Mouse (Mus musculus): ENCODE data around the gene Unc93a2. TPM values are rescaled to one million over a fixed set of nuclear protein-coding genes. Genes with fewer than 3 reads are reported as not detected.
"Not testable (repeated sequence)": the region's sequence is repeated elsewhere in the genome, so short reads cannot be mapped to it uniquely, and the experiment has no call there.

Unc93a2 gene
- polyA plus RNA-seq, 1 experiment from 2014 or later, result not detected

- H3K4me1 ChIP-seq (ENCODE audit: control insufficient read depth, insufficient read depth, low read length); H3K36me3 ChIP-seq (ENCODE audit: control insufficient read depth, insufficient read depth, low read length); H3K27ac ChIP-seq (ENCODE audit: low read depth, low read length); H3K4me3 ChIP-seq (ENCODE audit: low read depth, low read length); H3K9me3 ChIP-seq (ENCODE audit: control insufficient read depth, low read length); H3K27me3 ChIP-seq (ENCODE audit: control insufficient read depth, insufficient read depth, low read length); H3K9ac ChIP-seq (ENCODE audit: low read length); ATAC-seq (ENCODE audit: insufficient read depth, low FRiP score, low TSS enrichment); DNase-seq (ENCODE audit: low spot score); H3K4me2 ChIP-seq (ENCODE audit: low read depth): not testable (repeated sequence)
- 100% methylated on average over 1 of the region's 3 CpGs for WGBS
These were observed 2.6 kb downstream of the Unc93a2 start for GRCm38 (mm10) chr17:7382711-7383110.

GRCm38 (mm10) chr17:7377907-7378306, 7.4 kb downstream of the Unc93a2 start:
- ATAC-seq (ENCODE audit: insufficient read depth, low FRiP score, low TSS enrichment); H3K27me3 ChIP-seq (ENCODE audit: control insufficient read depth, insufficient read depth, low read length); H3K9me3 ChIP-seq (ENCODE audit: control insufficient read depth, low read length); H3K9ac ChIP-seq (ENCODE audit: low read length); H3K4me3 ChIP-seq (ENCODE audit: low read depth, low read length); H3K36me3 ChIP-seq (ENCODE audit: control insufficient read depth, insufficient read depth, low read length); H3K4me2 ChIP-seq (ENCODE audit: low read depth); DNase-seq (ENCODE audit: low spot score); H3K27ac ChIP-seq (ENCODE audit: low read depth, low read length); H3K4me1 ChIP-seq (ENCODE audit: control insufficient read depth, insufficient read depth, low read length): not testable (repeated sequence)
- 46% methylated on average over 2 of the region's 3 CpGs for WGBS

GRCm38 (mm10) chr17:7376951-7377700, 8.1 kb downstream of the Unc93a2 start:
- 67% methylated on average over 1 of the region's 3 CpGs for WGBS
- not testable (repeated sequence) for H3K9me3 ChIP-seq (ENCODE audit: control insufficient read depth, low read length); H3K27me3 ChIP-seq (ENCODE audit: control insufficient read depth, insufficient read depth, low read length); DNase-seq (ENCODE audit: low spot score); H3K4me2 ChIP-seq (ENCODE audit: low read depth); H3K9ac ChIP-seq (ENCODE audit: low read length); ATAC-seq (ENCODE audit: insufficient read depth, low FRiP score, low TSS enrichment); H3K4me1 ChIP-seq (ENCODE audit: control insufficient read depth, insufficient read depth, low read length); H3K36me3 ChIP-seq (ENCODE audit: control insufficient read depth, insufficient read depth, low read length); H3K4me3 ChIP-seq (ENCODE audit: low read depth, low read length); H3K27ac ChIP-seq (ENCODE audit: low read depth, low read length)

GRCm38 (mm10) chr17:7371879-7372278, 13.4 kb downstream of the Unc93a2 start, which contains the start of gene Gm49630:
Gene Gm49630, minus strand, starts transcription at chr17:7371979.
- no CpG with 5 or more reads among the region's 5 CpGs for WGBS
- H3K4me2 ChIP-seq (ENCODE audit: low read depth), result not testable (repeated sequence)

GRCm38 (mm10) chr17:7369401-7369800, 15.9 kb downstream of the Unc93a2 start:
- H3K9me3 ChIP-seq (ENCODE audit: control insufficient read depth, low read length); H3K27me3 ChIP-seq (ENCODE audit: control insufficient read depth, insufficient read depth, low read length); H3K4me3 ChIP-seq (ENCODE audit: low read depth, low read length); DNase-seq (ENCODE audit: low spot score); H3K36me3 ChIP-seq (ENCODE audit: control insufficient read depth, insufficient read depth, low read length); H3K27ac ChIP-seq (ENCODE audit: low read depth, low read length); H3K4me1 ChIP-seq (ENCODE audit: control insufficient read depth, insufficient read depth, low read length); ATAC-seq (ENCODE audit: insufficient read depth, low FRiP score, low TSS enrichment); H3K4me2 ChIP-seq (ENCODE audit: low read depth); H3K9ac ChIP-seq (ENCODE audit: low read length): not testable (repeated sequence)
- 67% methylated on average over 4 of the region's 6 CpGs for WGBS

More at GRCm38 (mm10) chr17:7371879-7372278, 13.4 kb downstream of the Unc93a2 start, which contains the start of gene Gm49630:
- DNase-seq (ENCODE audit: low spot score); H3K4me1 ChIP-seq (ENCODE audit: control insufficient read depth, insufficient read depth, low read length); H3K9me3 ChIP-seq (ENCODE audit: control insufficient read depth, low read length); H3K27me3 ChIP-seq (ENCODE audit: control insufficient read depth, insufficient read depth, low read length); ATAC-seq (ENCODE audit: insufficient read depth, low FRiP score, low TSS enrichment); H3K27ac ChIP-seq (ENCODE audit: low read depth, low read length); H3K36me3 ChIP-seq (ENCODE audit: control insufficient read depth, insufficient read depth, low read length); H3K4me3 ChIP-seq (ENCODE audit: low read depth, low read length); H3K9ac ChIP-seq (ENCODE audit: low read length): not testable (repeated sequence)

GRCm38 (mm10) chr17:7366676-7367374, 18.4 kb downstream of the Unc93a2 start:
- not testable (repeated sequence) for H3K4me2 ChIP-seq (ENCODE audit: low read depth); H3K27ac ChIP-seq (ENCODE audit: low read depth, low read length); H3K27me3 ChIP-seq (ENCODE audit: control insufficient read depth, insufficient read depth, low read length); H3K36me3 ChIP-seq (ENCODE audit: control insufficient read depth, insufficient read depth, low read length); H3K4me1 ChIP-seq (ENCODE audit: control insufficient read depth, insufficient read depth, low read length); H3K9ac ChIP-seq (ENCODE audit: low read length); H3K9me3 ChIP-seq (ENCODE audit: control insufficient read depth, low read length); H3K4me3 ChIP-seq (ENCODE audit: low read depth, low read length)
- DNase-seq (ENCODE audit: low spot score), result peak; percentile 39
- peak; percentile 41; the same call in 1 of the 2 replicates for ATAC-seq (ENCODE audit: insufficient read depth, low FRiP score, low TSS enrichment)
- whole genome bisulfite sequencing, result 42% methylated on average over 4 of the region's 7 CpGs

GRCm38 (mm10) chr17:7366265-7366664, 19.0 kb downstream of the Unc93a2 start:
- H3K9ac ChIP-seq (ENCODE audit: low read length); H3K4me3 ChIP-seq (ENCODE audit: low read depth, low read length); H3K36me3 ChIP-seq (ENCODE audit: control insufficient read depth, insufficient read depth, low read length); H3K4me2 ChIP-seq (ENCODE audit: low read depth); H3K4me1 ChIP-seq (ENCODE audit: control insufficient read depth, insufficient read depth, low read length); H3K27me3 ChIP-seq (ENCODE audit: control insufficient read depth, insufficient read depth, low read length); DNase-seq (ENCODE audit: low spot score); H3K9me3 ChIP-seq (ENCODE audit: control insufficient read depth, low read length); ATAC-seq (ENCODE audit: insufficient read depth, low FRiP score, low TSS enrichment); H3K27ac ChIP-seq (ENCODE audit: low read depth, low read length): not testable (repeated sequence)
- no CpG with 5 or more reads among the region's 1 CpGs for WGBS

GRCm38 (mm10) chr17:7365615-7366014, 19.6 kb downstream of the Unc93a2 start:
- not testable (repeated sequence) for H3K9ac ChIP-seq (ENCODE audit: low read length); H3K27ac ChIP-seq (ENCODE audit: low read depth, low read length); H3K4me3 ChIP-seq (ENCODE audit: low read depth, low read length); H3K4me1 ChIP-seq (ENCODE audit: control insufficient read depth, insufficient read depth, low read length); H3K27me3 ChIP-seq (ENCODE audit: control insufficient read depth, insufficient read depth, low read length); ATAC-seq (ENCODE audit: insufficient read depth, low FRiP score, low TSS enrichment); DNase-seq (ENCODE audit: low spot score); H3K9me3 ChIP-seq (ENCODE audit: control insufficient read depth, low read length); H3K36me3 ChIP-seq (ENCODE audit: control insufficient read depth, insufficient read depth, low read length); H3K4me2 ChIP-seq (ENCODE audit: low read depth)
- no CpG with 5 or more reads among the region's 3 CpGs for WGBS
